Mouse (Mus musculus) G1E (cell line): Measurements from ENCODE around the gene Zfp362.

Experiments
- CTCF ChIP-seq: IDR thresholded peaks from 2 replicates; pipeline ENCODE4 v1.5.1; 2012; ENCODE audit warnings: low read depth, low read length, inconsistent platforms, mixed read lengths
- GATA1 ChIP-seq: IDR thresholded peaks from 2 replicates; pipeline ENCODE4 v1.6.1; 2012; ENCODE audit warnings: borderline replicate concordance, low read length, inconsistent platforms, mixed read lengths
- GATA2 ChIP-seq: IDR thresholded peaks from 2 replicates; pipeline ENCODE4 v1.6.1; 2012; ENCODE audit warnings: low read depth, low read length, inconsistent platforms, borderline replicate concordance
- POLR2AphosphoS5 ChIP-seq: IDR thresholded peaks from 2 replicates; pipeline ENCODE4 v1.6.1; 2012; ENCODE audit warnings: low read depth, low read length, inconsistent platforms; ENCODE audit not compliant: insufficient replicate concordance
- TAL1 ChIP-seq: conservative IDR thresholded peaks from 2 replicates; pipeline ENCODE4 v1.6.1; 2012; ENCODE audit warnings: low read depth, low read length, inconsistent platforms, mixed read lengths

- TF ChIP-seq CTCF: no peak
- no peak for TF ChIP-seq GATA1
- TF ChIP-seq TAL1: no peak
- TF ChIP-seq POLR2AphosphoS5: no peak
- TF ChIP-seq GATA2: no peak
Measured at GRCm38 (mm10) chr4:128734217-128734616, 71.6 kb downstream of the Zfp362 start.
